Mouse (Mus musculus): ENCODE results near the gene Mboat7. TPM values are rescaled to one million over a fixed set of nuclear protein-coding genes. Genes with fewer than 3 reads are reported as not detected.

Gene Mboat7
- polyA plus RNA-seq, 1 experiment from 2014 or later: 86.3 TPM

GRCm38 (mm10) chr7:3658578-3658977, 34.7 kb downstream of the Mboat7 start:
- WGBS: 96% methylated on average over 13 of the region's 14 CpGs
- Histone ChIP-seq H3K9me3 (ENCODE audit: control insufficient read depth, low read length) (no peaks in the 10 kb centered on the region), H3K27ac (ENCODE audit: low read length) (no peak overlapping the region), H3K4me1 (replicated peaks; ENCODE audit: control insufficient read depth, insufficient read depth, low read length) (peaks cover under 1% of the 10 kb centered on the region), H3K36me3 (ENCODE audit: control insufficient read depth, insufficient read depth) (peaks cover 58% of the 10 kb centered on the region), H3K4me3 (replicated peaks; ENCODE audit: low read length) (no peak overlapping the region), H3K4me2 (ENCODE audit: low read length) (no peak overlapping the region), H3K9ac (replicated peaks; ENCODE audit: low read depth, low read length) (no peak overlapping the region), H3K27me3 (replicated peaks; ENCODE audit: control insufficient read depth, insufficient read depth, low read length) (no peaks in the 10 kb centered on the region)
- ATAC-seq: no peak

- Histone ChIP-seq H3K9ac (replicated peaks; ENCODE audit: low read depth, low read length) (no peak overlapping the region), H3K36me3 (ENCODE audit: control insufficient read depth, insufficient read depth) (peaks cover 67% of the 10 kb centered on the region), H3K9me3 (ENCODE audit: control insufficient read depth, low read length) (no peaks in the 10 kb centered on the region), H3K4me1 (replicated peaks; ENCODE audit: control insufficient read depth, insufficient read depth, low read length) (no peaks in the 10 kb centered on the region), H3K4me2 (ENCODE audit: low read length) (no peak overlapping the region), H3K27me3 (replicated peaks; ENCODE audit: control insufficient read depth, insufficient read depth, low read length) (no peaks in the 10 kb centered on the region), H3K4me3 (replicated peaks; ENCODE audit: low read length) (no peak overlapping the region), H3K27ac (ENCODE audit: low read length) (no peak overlapping the region)
- 92% methylated on average over 4 of the region's 4 CpGs for WGBS
- ATAC-seq: no peak
Observed at GRCm38 (mm10) chr7:3656966-3657365, 36.4 kb downstream of the Mboat7 start.

- peaks cover 37% of the 10 kb centered on the region for H3K4me1 ChIP-seq (replicated peaks; ENCODE audit: control insufficient read depth, insufficient read depth, low read length)
- H3K27ac ChIP-seq (ENCODE audit: low read length): no peak overlapping the region
- ATAC-seq: no peak
- H3K4me2 ChIP-seq (ENCODE audit: low read length): peak overlapping the region; percentile 88
- peaks cover 15% of the 10 kb centered on the region for H3K36me3 ChIP-seq (ENCODE audit: control insufficient read depth, insufficient read depth)
- peak overlapping the region; percentile 71 for H3K4me3 ChIP-seq (replicated peaks; ENCODE audit: low read length)
- no peaks in the 10 kb centered on the region for H3K9me3 ChIP-seq (ENCODE audit: control insufficient read depth, low read length)
- H3K9ac ChIP-seq (replicated peaks; ENCODE audit: low read depth, low read length): peak overlapping the region; percentile 80
- 68% methylated on average over 4 of the region's 4 CpGs for WGBS
- H3K27me3 ChIP-seq (replicated peaks; ENCODE audit: control insufficient read depth, insufficient read depth, low read length): no peaks in the 10 kb centered on the region
Observed at GRCm38 (mm10) chr7:3646641-3647040, 46.7 kb downstream of the Mboat7 start.

- no peak for ATAC-seq
- peak overlapping the region; percentile 88 for H3K4me2 ChIP-seq (ENCODE audit: low read length)
- H3K27me3 ChIP-seq (replicated peaks; ENCODE audit: control insufficient read depth, insufficient read depth, low read length): no peaks in the 10 kb centered on the region
- H3K4me3 ChIP-seq (replicated peaks; ENCODE audit: low read length): peak overlapping the region; percentile 71
- H3K9me3 ChIP-seq (ENCODE audit: control insufficient read depth, low read length): no peaks in the 10 kb centered on the region
- WGBS: 18% methylated on average over 9 of the region's 9 CpGs
- H3K4me1 ChIP-seq (replicated peaks; ENCODE audit: control insufficient read depth, insufficient read depth, low read length): peaks cover 37% of the 10 kb centered on the region
- peak overlapping the region; percentile 80 for H3K9ac ChIP-seq (replicated peaks; ENCODE audit: low read depth, low read length)
- peaks cover 15% of the 10 kb centered on the region for H3K36me3 ChIP-seq (ENCODE audit: control insufficient read depth, insufficient read depth)
- H3K27ac ChIP-seq (ENCODE audit: low read length): peak overlapping the region; percentile 97; the same call in 1 of the 2 replicates
Observed at GRCm38 (mm10) chr7:3646188-3646587, 47.1 kb downstream of the Mboat7 start.

GRCm38 (mm10) chr7:3645488-3646025, 47.8 kb downstream of the Mboat7 start:
- no peak for ATAC-seq
- Histone ChIP-seq H3K4me2 (ENCODE audit: low read length) (peak overlapping the region; percentile 88), H3K4me3 (replicated peaks; ENCODE audit: low read length) (peak overlapping the region; percentile 71), H3K9ac (replicated peaks; ENCODE audit: low read depth, low read length) (peak overlapping the region; percentile 80), H3K36me3 (ENCODE audit: control insufficient read depth, insufficient read depth) (peaks cover 9% of the 10 kb centered on the region), H3K27me3 (replicated peaks; ENCODE audit: control insufficient read depth, insufficient read depth, low read length) (no peaks in the 10 kb centered on the region), H3K27ac (ENCODE audit: low read length) (peak overlapping the region; percentile 97), H3K9me3 (ENCODE audit: control insufficient read depth, low read length) (no peaks in the 10 kb centered on the region), H3K4me1 (replicated peaks; ENCODE audit: control insufficient read depth, insufficient read depth, low read length) (peaks cover 37% of the 10 kb centered on the region)
- WGBS: under 1% methylated on average over 45 of the region's 58 CpGs

GRCm38 (mm10) chr7:3644672-3645487, 48.4 kb downstream of the Mboat7 start, which contains the start of gene Cnot3:
Gene Cnot3, plus strand, starts transcription at chr7:3645268.
- Histone ChIP-seq H3K9me3 (ENCODE audit: control insufficient read depth, low read length) (no peaks in the 10 kb centered on the region), H3K36me3 (ENCODE audit: control insufficient read depth, insufficient read depth) (peaks cover 9% of the 10 kb centered on the region), H3K4me2 (ENCODE audit: low read length) (peak within 1 kb of the TSS; percentile 88), H3K27me3 (replicated peaks; ENCODE audit: control insufficient read depth, insufficient read depth, low read length) (no peaks in the 10 kb centered on the region), H3K4me1 (replicated peaks; ENCODE audit: control insufficient read depth, insufficient read depth, low read length) (peaks cover 37% of the 10 kb centered on the region), H3K9ac (replicated peaks; ENCODE audit: low read depth, low read length) (peak within 1 kb of the TSS; percentile 80), H3K27ac (ENCODE audit: low read length) (peak within 1 kb of the TSS; percentile 97), H3K4me3 (replicated peaks; ENCODE audit: low read length) (peak within 1 kb of the TSS; percentile 71)
- WGBS: 0% methylated on average over 48 of the region's 58 CpGs
- ATAC-seq: peak; percentile 97

GRCm38 (mm10) chr7:3644348-3644671, 49.0 kb downstream of the Mboat7 start:
- peak overlapping the region; percentile 62 for H3K27ac ChIP-seq (ENCODE audit: low read length)
- ATAC-seq: no peak
- no peaks in the 10 kb centered on the region for H3K9me3 ChIP-seq (ENCODE audit: control insufficient read depth, low read length)
- H3K27me3 ChIP-seq (replicated peaks; ENCODE audit: control insufficient read depth, insufficient read depth, low read length): no peaks in the 10 kb centered on the region
- H3K4me2 ChIP-seq (ENCODE audit: low read length): peak overlapping the region; percentile 76
- 1% methylated on average over 11 of the region's 11 CpGs for WGBS
- H3K9ac ChIP-seq (replicated peaks; ENCODE audit: low read depth, low read length): peak overlapping the region; percentile 33; the same call in 1 of the 2 replicates
- H3K36me3 ChIP-seq (ENCODE audit: control insufficient read depth, insufficient read depth): peaks cover 12% of the 10 kb centered on the region
- H3K4me1 ChIP-seq (replicated peaks; ENCODE audit: control insufficient read depth, insufficient read depth, low read length): peaks cover 37% of the 10 kb centered on the region
- peak overlapping the region; percentile 47 for H3K4me3 ChIP-seq (replicated peaks; ENCODE audit: low read length)

- H3K4me2 ChIP-seq (ENCODE audit: low read length): peak overlapping the region; percentile 76
- H3K4me1 ChIP-seq (replicated peaks; ENCODE audit: control insufficient read depth, insufficient read depth, low read length): peaks cover 34% of the 10 kb centered on the region
- ATAC-seq: no peak
- peaks cover 12% of the 10 kb centered on the region for H3K36me3 ChIP-seq (ENCODE audit: control insufficient read depth, insufficient read depth)
- no peak overlapping the region for H3K27ac ChIP-seq (ENCODE audit: low read length)
- H3K9me3 ChIP-seq (ENCODE audit: control insufficient read depth, low read length): no peaks in the 10 kb centered on the region
- 23% methylated on average over 9 of the region's 9 CpGs for WGBS
- no peaks in the 10 kb centered on the region for H3K27me3 ChIP-seq (replicated peaks; ENCODE audit: control insufficient read depth, insufficient read depth, low read length)
- peak overlapping the region; percentile 47 for H3K4me3 ChIP-seq (replicated peaks; ENCODE audit: low read length)
- H3K9ac ChIP-seq (replicated peaks; ENCODE audit: low read depth, low read length): no peak overlapping the region; the same call in 1 of the 2 replicates
Observed at GRCm38 (mm10) chr7:3643843-3644242, 49.5 kb downstream of the Mboat7 start.

- Histone ChIP-seq H3K27me3 (replicated peaks; ENCODE audit: control insufficient read depth, insufficient read depth, low read length) (no peaks in the 10 kb centered on the region), H3K4me2 (ENCODE audit: low read length) (no peak overlapping the region), H3K4me1 (replicated peaks; ENCODE audit: control insufficient read depth, insufficient read depth, low read length) (peaks cover 31% of the 10 kb centered on the region), H3K9me3 (ENCODE audit: control insufficient read depth, low read length) (no peaks in the 10 kb centered on the region), H3K4me3 (replicated peaks; ENCODE audit: low read length) (no peak overlapping the region), H3K36me3 (ENCODE audit: control insufficient read depth, insufficient read depth) (peaks cover 12% of the 10 kb centered on the region), H3K9ac (replicated peaks; ENCODE audit: low read depth, low read length) (no peak overlapping the region), H3K27ac (ENCODE audit: low read length) (no peak overlapping the region)
- 73% methylated on average over 5 of the region's 5 CpGs for WGBS
- no peak for ATAC-seq
Observed at GRCm38 (mm10) chr7:3643412-3643811, 49.9 kb downstream of the Mboat7 start.

Data from forebrain, embryonic 16.5 days (tissue).